Mouse (Mus musculus): ENCODE measurements around the gene Hapln2. TPM values are rescaled to one million over a fixed set of nuclear protein-coding genes. Genes with fewer than 3 reads are reported as not detected.

Gene Hapln2
- polyA plus RNA-seq, 1 experiment from 2014 or later, result 0.23 TPM

GRCm38 (mm10) chr3:88033506-88033905 is 6.1 kb upstream of the Hapln2 start:
- 68% methylated on average over 5 of the region's 5 CpGs for WGBS
- H3K4me1 ChIP-seq, result no peaks in the 10 kb centered on the region
- H3K4me2 ChIP-seq (replicated peaks), result no peak overlapping the region
- no peak for ATAC-seq (ENCODE audit: low FRiP score, low read depth)
- H3K27ac ChIP-seq, result no peak overlapping the region
- peaks cover 78% of the 10 kb centered on the region for H3K27me3 ChIP-seq
- H3K36me3 ChIP-seq, result no peaks in the 10 kb centered on the region
- peaks cover under 1% of the 10 kb centered on the region; the same call in 1 of the 2 replicates for H3K9me3 ChIP-seq
- H3K4me3 ChIP-seq, result no peak overlapping the region
- H3K9ac ChIP-seq, result no peak overlapping the region

DNA sequence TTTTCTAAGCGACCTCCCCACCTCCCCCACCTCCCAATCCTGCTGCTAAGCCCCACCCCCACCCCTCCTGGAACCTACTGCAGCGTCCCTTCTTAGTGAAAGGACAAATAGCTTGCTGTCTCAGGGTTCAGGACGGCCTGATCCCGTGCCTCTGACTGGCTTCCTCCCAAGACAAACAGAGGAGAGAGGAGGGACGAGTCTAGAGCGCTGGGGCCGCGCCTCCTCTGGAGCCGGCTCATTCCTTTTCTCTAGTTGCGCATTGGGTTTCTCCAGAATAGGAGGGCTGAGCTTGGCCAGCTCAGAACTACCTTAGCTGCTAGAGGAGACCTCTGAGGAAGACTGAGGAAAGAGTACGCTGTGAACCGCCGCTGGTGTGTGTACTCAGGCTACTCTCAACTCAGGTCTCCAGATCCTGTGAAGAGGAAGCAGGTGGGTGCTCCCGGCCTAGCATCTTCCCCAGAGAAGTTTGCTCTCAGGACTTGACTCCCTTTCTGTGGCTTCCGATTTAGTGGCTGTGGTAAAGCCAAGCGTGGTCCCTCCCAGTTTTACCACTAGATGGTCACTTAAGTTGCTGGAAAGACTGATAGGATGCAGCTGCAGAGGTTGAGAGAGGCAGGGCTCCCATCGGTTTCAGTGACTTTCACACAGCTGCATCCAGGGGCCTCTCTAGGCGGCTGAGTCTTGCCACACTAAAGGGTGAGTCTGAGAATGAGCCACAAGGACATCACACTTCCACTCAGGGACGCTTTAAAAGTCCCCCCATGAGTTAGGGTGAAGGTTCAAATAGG is 3.4 kb upstream of the Hapln2 start:
- no peak for ATAC-seq (ENCODE audit: low FRiP score, low read depth)
- H3K4me2 ChIP-seq (replicated peaks), result no peak overlapping the region
- no peaks in the 10 kb centered on the region for H3K36me3 ChIP-seq
- H3K4me3 ChIP-seq, result no peak overlapping the region
- H3K9me3 ChIP-seq, result peaks cover 7% of the 10 kb centered on the region; the same call in 1 of the 2 replicates
- peaks cover 84% of the 10 kb centered on the region for H3K27me3 ChIP-seq
- no peak overlapping the region for H3K9ac ChIP-seq
- no peak overlapping the region for H3K27ac ChIP-seq
- 17% methylated on average over 19 of the region's 19 CpGs for WGBS
- no peaks in the 10 kb centered on the region for H3K4me1 ChIP-seq

DNA sequence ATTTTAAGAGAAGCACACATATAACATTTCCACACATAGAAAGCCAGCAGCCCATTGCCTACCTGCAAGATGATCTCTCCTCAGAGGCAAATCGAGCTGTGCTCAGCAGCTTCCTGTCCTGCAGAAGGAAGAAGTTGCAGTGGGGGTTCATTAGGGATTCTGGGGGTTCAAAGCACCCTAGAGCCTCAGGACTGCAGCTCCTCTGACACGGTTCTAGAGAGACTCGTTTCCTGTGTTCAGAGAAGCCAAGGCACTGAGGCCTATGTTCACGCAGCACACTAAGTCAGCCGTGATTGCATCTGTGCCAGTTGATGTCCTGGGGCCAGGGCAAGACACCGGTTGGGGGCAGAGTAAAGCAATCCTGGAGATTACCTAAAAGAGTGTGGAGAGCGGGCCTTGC is 560 bp downstream of the Hapln2 start:
- ATAC-seq (ENCODE audit: low FRiP score, low read depth), result no peak
- Histone ChIP-seq H3K27ac (no peak overlapping the region), H3K27me3 (peaks cover 89% of the 10 kb centered on the region), H3K9ac (no peak overlapping the region), H3K9me3 (peaks cover 7% of the 10 kb centered on the region; the same call in 1 of the 2 replicates), H3K4me2 (replicated peaks) (no peak overlapping the region), H3K4me3 (no peak overlapping the region), H3K4me1 (peaks cover 19% of the 10 kb centered on the region), H3K36me3 (no peaks in the 10 kb centered on the region)
- WGBS, result 60% methylated on average over 7 of the region's 7 CpGs

GRCm38 (mm10) chr3:88023192-88024074 is 4.0 kb downstream of the Hapln2 start:
- under 1% methylated on average over 75 of the region's 81 CpGs for WGBS
- Histone ChIP-seq H3K9me3 (peaks cover 6% of the 10 kb centered on the region; the same call in 1 of the 2 replicates), H3K9ac (peak overlapping the region; percentile 61), H3K4me2 (replicated peaks) (peak overlapping the region; percentile 98), H3K4me1 (peaks cover 19% of the 10 kb centered on the region), H3K27me3 (peaks cover 84% of the 10 kb centered on the region), H3K36me3 (no peaks in the 10 kb centered on the region), H3K4me3 (peak overlapping the region; percentile 57), H3K27ac (no peak overlapping the region)
- peak; percentile 57 for ATAC-seq (ENCODE audit: low FRiP score, low read depth)

- ATAC-seq (ENCODE audit: low FRiP score, low read depth), result peak; percentile 86
- Histone ChIP-seq H3K27ac (no peak overlapping the region), H3K9ac (peak overlapping the region; percentile 61), H3K4me3 (peak overlapping the region; percentile 57), H3K4me2 (replicated peaks) (peak overlapping the region; percentile 98), H3K36me3 (no peaks in the 10 kb centered on the region), H3K9me3 (no peaks in the 10 kb centered on the region), H3K4me1 (peaks cover 19% of the 10 kb centered on the region), H3K27me3 (peaks cover 89% of the 10 kb centered on the region)
- 1% methylated on average over 66 of the region's 66 CpGs for WGBS
These were observed 4.8 kb downstream of the Hapln2 start for GRCm38 (mm10) chr3:88022322-88023191.

GRCm38 (mm10) chr3:88010634-88011265 is 16.6 kb downstream of the Hapln2 start:
- Histone ChIP-seq H3K27ac (no peak overlapping the region), H3K4me3 (no peak overlapping the region), H3K9me3 (peaks cover 6% of the 10 kb centered on the region; the same call in 1 of the 2 replicates), H3K36me3 (no peaks in the 10 kb centered on the region), H3K4me1 (no peaks in the 10 kb centered on the region), H3K9ac (no peak overlapping the region), H3K4me2 (replicated peaks) (no peak overlapping the region), H3K27me3 (peaks cover 30% of the 10 kb centered on the region)
- WGBS, result 12% methylated on average over 6 of the region's 6 CpGs
- ATAC-seq (ENCODE audit: low FRiP score, low read depth), result no peak

- H3K36me3 ChIP-seq, result no peaks in the 10 kb centered on the region
- no peak for ATAC-seq (ENCODE audit: low FRiP score, low read depth)
- H3K4me2 ChIP-seq (replicated peaks), result no peak overlapping the region
- no peak overlapping the region for H3K27ac ChIP-seq
- H3K4me1 ChIP-seq, result peaks cover 8% of the 10 kb centered on the region
- H3K4me3 ChIP-seq, result no peak overlapping the region
- H3K9ac ChIP-seq, result no peak overlapping the region
- H3K27me3 ChIP-seq, result peaks cover 67% of the 10 kb centered on the region
- H3K9me3 ChIP-seq, result peaks cover 11% of the 10 kb centered on the region
- 74% methylated on average over 18 of the region's 18 CpGs for WGBS
These were observed 21.3 kb downstream of the Hapln2 start for GRCm38 (mm10) chr3:88005822-88006786.

- Histone ChIP-seq H3K4me3 (0 out of 2 replicates have a peak overlapping the region, but pooled peaks have one; percentile 2), H3K4me1 (peaks cover 26% of the 10 kb centered on the region), H3K9me3 (peaks cover 11% of the 10 kb centered on the region), H3K27me3 (peaks cover 90% of the 10 kb centered on the region), H3K27ac (no peak overlapping the region), H3K36me3 (no peaks in the 10 kb centered on the region), H3K9ac (no peak overlapping the region), H3K4me2 (replicated peaks) (0 out of 2 replicates have a peak overlapping the region, but pooled peaks have one; percentile 14)
- 3% methylated on average over 17 of the region's 17 CpGs for WGBS
- no peak for ATAC-seq (ENCODE audit: low FRiP score, low read depth)
These were observed 24.9 kb downstream of the Hapln2 start for GRCm38 (mm10) chr3:88002291-88002976.

- peak overlapping the region; percentile 76 for H3K4me2 ChIP-seq (replicated peaks)
- no peaks in the 10 kb centered on the region for H3K36me3 ChIP-seq
- H3K4me3 ChIP-seq, result peak overlapping the region; percentile 48; the same call in 1 of the 2 replicates
These were observed 26.4 kb downstream of the Hapln2 start for GRCm38 (mm10) chr3:88000816-88001595.

More at GRCm38 (mm10) chr3:88000816-88001595, 26.4 kb downstream of the Hapln2 start:
- H3K27ac ChIP-seq, result no peak overlapping the region
- peaks cover 99% of the 10 kb centered on the region for H3K27me3 ChIP-seq
- H3K9me3 ChIP-seq, result peaks cover 6% of the 10 kb centered on the region
- peaks cover 34% of the 10 kb centered on the region for H3K4me1 ChIP-seq
- no peak overlapping the region for H3K9ac ChIP-seq
- 12% methylated on average over 11 of the region's 11 CpGs for WGBS
- ATAC-seq (ENCODE audit: low FRiP score, low read depth), result no peak
